Mouse (Mus musculus): ENCODE measurements around the gene Dact2. TPM values are rescaled to one million over a fixed set of nuclear protein-coding genes. Genes with fewer than 3 reads are reported as not detected.

Dact2 gene
- total and polyA plus RNA-seq, 3 experiments, result not detected

DNA sequence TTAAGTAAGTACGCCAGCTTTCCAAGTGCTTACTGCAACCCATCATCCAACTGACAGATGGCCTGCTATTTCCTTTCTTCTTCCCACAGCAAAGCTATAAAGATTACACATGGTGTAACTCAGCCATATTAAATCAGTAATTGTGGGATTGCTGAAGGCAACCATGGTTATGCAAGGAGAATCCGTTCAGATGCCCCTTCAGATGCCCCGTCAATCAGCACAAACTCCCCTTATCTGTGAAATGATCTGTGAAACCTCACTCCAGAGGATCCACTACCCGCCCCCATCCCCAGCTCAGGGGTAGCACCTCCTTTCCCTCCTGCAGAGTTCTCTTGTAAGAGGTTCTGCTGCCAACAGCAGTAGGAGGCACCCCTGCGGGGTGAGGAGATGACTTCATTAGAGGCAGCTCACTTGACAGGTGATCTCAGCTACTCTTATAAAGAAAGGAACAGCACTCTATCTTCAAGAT is 3.0 kb upstream of the Dact2 start:
- Histone ChIP-seq H3K4me1 (ENCODE audit: control insufficient read depth in 1 of 2, insufficient read depth in 2 of 2, low read length in 2 of 2) (no peaks in the 10 kb centered on the region), H3K4me3 (ENCODE audit: control insufficient read depth in 1 of 2, insufficient read depth in 1 of 2, low read depth in 2 of 2, low read length in 2 of 2) (no peak overlapping the region), H3K9me3 (replicated peaks; ENCODE audit: insufficient read depth, low read length) (no peaks in the 10 kb centered on the region), H3K36me3 (ENCODE audit: control insufficient read depth in 1 of 2, insufficient read depth in 2 of 2, low read length in 2 of 2) (no peaks in the 10 kb centered on the region), H3K27ac (ENCODE audit: control insufficient read depth, low read depth, low read length) (no peak overlapping the region), H3K27me3 (ENCODE audit: control insufficient read depth in 1 of 2, insufficient read depth in 2 of 2, low read length in 2 of 2) (no peaks in the 10 kb centered on the region), H3K79me2 (ENCODE audit: control insufficient read depth, insufficient read depth, low read length, poor library complexity) (no peaks in the 10 kb centered on the region), H3K9ac (ENCODE audit: control insufficient read depth, low read depth, low read length, poor library complexity, severe bottlenecking) (no peak overlapping the region)
- no peak for TF ChIP-seq UBTF (IDR thresholded peaks at IDR 0.05; ENCODE audit: borderline replicate concordance, insufficient read depth, low read depth, low read length)
- no peak for DNase-seq (ENCODE audit: low read depth, low spot score)

DNA sequence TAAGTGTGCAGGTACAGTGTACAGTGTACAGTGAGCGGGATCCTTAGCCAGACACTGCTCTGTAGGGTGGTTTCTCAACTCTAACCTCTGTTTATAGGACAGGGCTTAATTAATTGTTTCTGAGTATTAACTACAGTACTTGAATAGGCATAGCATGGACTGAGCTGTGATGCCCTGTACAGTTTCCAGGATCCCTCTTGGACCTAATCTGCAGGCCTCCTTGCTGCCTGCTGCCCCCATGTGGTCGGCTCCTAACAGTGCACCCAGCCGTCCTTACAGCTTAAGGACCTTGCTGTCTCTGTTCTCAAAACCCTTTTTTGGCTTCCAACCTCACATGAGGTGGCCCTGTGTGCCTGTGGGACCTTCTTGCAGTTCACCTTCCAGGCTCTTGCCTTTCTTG is 2.0 kb upstream of the Dact2 start:
- DNase-seq (ENCODE audit: low read depth, low spot score), result peak; percentile 12
- Histone ChIP-seq H3K9me3 (replicated peaks; ENCODE audit: insufficient read depth, low read length) (no peaks in the 10 kb centered on the region), H3K27ac (ENCODE audit: control insufficient read depth, low read depth, low read length) (no peak overlapping the region), H3K27me3 (ENCODE audit: control insufficient read depth in 1 of 2, insufficient read depth in 2 of 2, low read length in 2 of 2) (no peaks in the 10 kb centered on the region), H3K9ac (ENCODE audit: control insufficient read depth, low read depth, low read length, poor library complexity, severe bottlenecking) (no peak overlapping the region), H3K4me1 (ENCODE audit: control insufficient read depth in 1 of 2, insufficient read depth in 2 of 2, low read length in 2 of 2) (no peaks in the 10 kb centered on the region), H3K36me3 (ENCODE audit: control insufficient read depth in 1 of 2, insufficient read depth in 2 of 2, low read length in 2 of 2) (no peaks in the 10 kb centered on the region), H3K79me2 (ENCODE audit: control insufficient read depth, insufficient read depth, low read length, poor library complexity) (no peaks in the 10 kb centered on the region), H3K4me3 (ENCODE audit: control insufficient read depth in 1 of 2, insufficient read depth in 1 of 2, low read depth in 2 of 2, low read length in 2 of 2) (no peak overlapping the region)
- TF ChIP-seq MAX (IDR thresholded peaks at IDR 0.05; ENCODE audit: low read length) (no peak), USF1 (IDR thresholded peaks at IDR 0.05; ENCODE audit: low read depth, low read length) (no peak), HCFC1 (IDR thresholded peaks at IDR 0.05; ENCODE audit: low read depth, low read length) (no peak), SMC3 (IDR thresholded peaks at IDR 0.05; ENCODE audit: low read depth, low read length) (peak; percentile 25; the same call in 1 of the 2 replicates), JUND (IDR thresholded peaks at IDR 0.05; ENCODE audit: low read depth, low read length) (no peak), RAD21 (IDR thresholded peaks at IDR 0.05; ENCODE audit: low read depth, low read length) (no peak; the same call in 1 of the 2 replicates), ZNF384 (IDR thresholded peaks at IDR 0.05; ENCODE audit: low read depth, low read length) (no peak), SIN3A (IDR thresholded peaks at IDR 0.05; ENCODE audit: low read length) (no peak), CTCF (IDR thresholded peaks at IDR 0.05 in 2 of 3, conservative IDR thresholded peaks at IDR 0.05 in 1 of 3; ENCODE audit: control insufficient read depth in 1 of 3, insufficient read depth in 1 of 3, low read depth in 2 of 3, low read length in 3 of 3, poor library complexity in 1 of 3, severe bottlenecking in 1 of 3) (peak; percentile 18 to 58 (median 19); a peak in 4 of 6 replicates)

DNA sequence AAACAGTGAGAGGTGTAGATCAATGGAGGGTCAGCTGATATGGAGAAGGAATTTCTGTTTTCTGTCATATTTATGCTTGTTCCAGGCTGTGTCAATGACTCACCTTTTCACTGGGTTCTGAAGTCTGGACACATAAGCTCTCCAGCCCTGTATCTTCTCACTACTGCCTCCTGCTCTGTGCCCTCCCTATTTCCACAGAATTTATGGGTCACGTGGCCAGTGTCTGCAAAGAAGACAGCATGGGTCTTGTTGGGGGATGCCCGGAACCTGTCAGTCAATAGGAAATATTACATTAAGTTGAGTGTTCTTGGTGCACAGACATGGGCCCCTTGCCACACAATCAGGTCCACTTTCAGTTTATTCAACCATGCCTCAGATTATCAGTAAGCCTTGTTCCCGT is 1.1 kb upstream of the Dact2 start:
- Histone ChIP-seq H3K36me3 (ENCODE audit: control insufficient read depth in 1 of 2, insufficient read depth in 2 of 2, low read length in 2 of 2) (no peaks in the 10 kb centered on the region), H3K4me1 (ENCODE audit: control insufficient read depth in 1 of 2, insufficient read depth in 2 of 2, low read length in 2 of 2) (no peaks in the 10 kb centered on the region), H3K27ac (ENCODE audit: control insufficient read depth, low read depth, low read length) (no peak overlapping the region), H3K79me2 (ENCODE audit: control insufficient read depth, insufficient read depth, low read length, poor library complexity) (no peaks in the 10 kb centered on the region), H3K9me3 (replicated peaks; ENCODE audit: insufficient read depth, low read length) (no peaks in the 10 kb centered on the region), H3K4me3 (ENCODE audit: control insufficient read depth in 1 of 2, insufficient read depth in 1 of 2, low read depth in 2 of 2, low read length in 2 of 2) (no peak overlapping the region), H3K27me3 (ENCODE audit: control insufficient read depth in 1 of 2, insufficient read depth in 2 of 2, low read length in 2 of 2) (no peaks in the 10 kb centered on the region), H3K9ac (ENCODE audit: control insufficient read depth, low read depth, low read length, poor library complexity, severe bottlenecking) (no peak overlapping the region)
- TF ChIP-seq NELFE (IDR thresholded peaks at IDR 0.05; ENCODE audit: low read depth, low read length), result no peak
- no peak for TF ChIP-seq TCF12 (IDR thresholded peaks at IDR 0.05; ENCODE audit: low read depth, low read length)
- no peak for TF ChIP-seq CTCF (IDR thresholded peaks at IDR 0.05 in 2 of 3, conservative IDR thresholded peaks at IDR 0.05 in 1 of 3; ENCODE audit: control insufficient read depth in 1 of 3, insufficient read depth in 1 of 3, low read depth in 2 of 3, low read length in 3 of 3, poor library complexity in 1 of 3, severe bottlenecking in 1 of 3)
- no peak for TF ChIP-seq MAFK (IDR thresholded peaks at IDR 0.05; ENCODE audit: borderline replicate concordance, low read depth, low read length)
- TF ChIP-seq ELF1 (IDR thresholded peaks at IDR 0.05; ENCODE audit: low read depth, low read length), result no peak
- no peak for TF ChIP-seq EP300 (IDR thresholded peaks at IDR 0.05; ENCODE audit: low read depth in 1 of 2, low read length in 2 of 2)
- TF ChIP-seq ZKSCAN1 (IDR thresholded peaks at IDR 0.05; ENCODE audit: low read depth, low read length), result no peak
- no peak for TF ChIP-seq USF1 (IDR thresholded peaks at IDR 0.05; ENCODE audit: low read depth, low read length)
- no peak for TF ChIP-seq POLR2AphosphoS5 (IDR thresholded peaks at IDR 0.05; ENCODE audit: borderline replicate concordance, low read depth, low read length)
- DNase-seq (ENCODE audit: low read depth, low spot score), result no peak
